Mouse (Mus musculus) midbrain, postnatal 0 days (tissue): ENCODE data around the gene Setd3. TPM values are rescaled to one million over a fixed set of nuclear protein-coding genes. Genes with fewer than 3 reads are reported as not detected.
"Not testable (repeated sequence)": the region's sequence is repeated elsewhere in the genome, so short reads cannot be mapped to it uniquely, and the experiment has no call there.

Source experiments
- ATAC-seq: fragments of 200-750 bp; cut with Nextera tagmentation; 2 replicates; pipeline ENCODE4 v1.8.0; 2017; ENCODE audit warnings: moderate number of reproducible peaks, mild to moderate bottlenecking, moderate TSS enrichment, moderate library complexity; ENCODE audit not compliant: low FRiP score
- DNase-seq: peaks from one replicate; pipeline ENCODE4 v3.0.0-alpha.2; 2015; ENCODE audit warnings: low spot score
- H3K27ac ChIP-seq: fragments of 300-500 bp; sonication (generic); 2 replicates; pipeline ENCODE4 v1.5.1; 2014; ENCODE audit warnings: low read depth, mild to moderate bottlenecking, low read length, mixed read lengths
- H3K27me3 ChIP-seq: fragments of 300-500 bp; sonication (generic); 2 replicates; pipeline ENCODE4 v1.6.1; 2014; ENCODE audit warnings: low read length, control low read depth, mixed read lengths; ENCODE audit not compliant: insufficient read depth
- H3K36me3 ChIP-seq: fragments of 300-500 bp; sonication (generic); 2 replicates; pipeline ENCODE4 v1.6.1; 2014; ENCODE audit warnings: low read length, control low read depth, mixed read lengths; ENCODE audit not compliant: insufficient read depth
- H3K4me1 ChIP-seq: fragments of 300-500 bp; sonication (generic); 2 replicates; pipeline ENCODE4 v1.6.1; 2014; ENCODE audit warnings: mild to moderate bottlenecking, control low read depth, antibody characterized with exemption, low read length, mixed read lengths; ENCODE audit not compliant: insufficient read depth
- H3K4me2 ChIP-seq: fragments of 300-500 bp; sonication (generic); 2 replicates; pipeline ENCODE4 v1.6.1; 2014; ENCODE audit warnings: low read depth, mild to moderate bottlenecking, low read length, mixed read lengths; ENCODE audit not compliant: poor library complexity, severe bottlenecking
- H3K4me3 ChIP-seq: fragments of 300-500 bp; sonication (generic); 2 replicates; pipeline ENCODE4 v1.5.1; 2014; ENCODE audit warnings: low read depth, mild to moderate bottlenecking, low read length, moderate library complexity
- H3K9ac ChIP-seq: fragments of 300-500 bp; sonication (generic); replicated peaks from 2 replicates; pipeline ENCODE4 v1.6.1; 2014; ENCODE audit warnings: mild to moderate bottlenecking, low read length, moderate library complexity, mixed read lengths; ENCODE audit not compliant: poor library complexity, severe bottlenecking
- H3K9me3 ChIP-seq: fragments of 300-500 bp; sonication (generic); 2 replicates; pipeline ENCODE4 v1.6.1; 2016; ENCODE audit warnings: low read length, control low read depth
- CTCF ChIP-seq: IDR thresholded peaks from 2 replicates; pipeline ENCODE4 v1.5.1; 2016; ENCODE audit warnings: antibody characterized with exemption, mild to moderate bottlenecking
- WGBS: fragments of 180-500 bp; shearing (Covaris S2); extraction: QIAGEN DNeasy Blood & Tissue Kit; methylation state at CpG from one replicate; pipeline ENCODE4 v1.1.7; 2014; 5-methylcytosine and 5-hydroxymethylcytosine counted together
- polyA plus RNA-seq: library from polyadenylated mRNA; unstranded; fragments of >200 nt; fragmentation: Nextera tagmentation; extraction: Ambion mirVana; gene quantifications from 2 replicates; pipeline ENCODE4 v1.2.1, GENCODE M21; 2015
- total RNA-seq: library from RNA; depleted of rRNA; stranded (reverse); fragments of >200 nt; gene quantifications from 2 replicates; pipeline ENCODE4 v1.2.3, GENCODE M21; 2014

The Setd3 gene
- total and polyA plus RNA-seq, 2 experiments from 2014 or later, result 74.6 to 91.2 TPM

DNA sequence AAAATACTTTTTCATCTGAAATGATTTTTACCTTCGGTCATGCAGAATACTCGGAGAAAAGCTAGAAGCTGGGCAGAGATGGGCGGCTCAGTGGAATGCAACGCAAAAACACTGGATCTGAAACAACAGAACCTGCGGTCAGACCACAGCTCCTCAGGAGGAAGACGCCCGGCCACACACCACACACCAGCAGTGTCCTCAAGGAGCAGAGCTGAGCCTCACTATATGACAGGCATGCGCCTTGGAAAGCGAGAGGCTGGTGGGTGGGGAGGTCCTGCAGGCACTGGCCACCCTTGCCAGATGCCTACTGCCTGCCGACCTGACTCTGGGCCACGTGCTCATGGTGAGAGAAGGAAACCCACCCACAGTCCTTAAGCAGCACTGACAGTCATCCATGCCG is 67.9 kb downstream of the Setd3 start:
- Histone ChIP-seq H3K4me1 (no peaks in the 10 kb centered on the region), H3K9me3 (no peaks in the 10 kb centered on the region), H3K27me3 (no peaks in the 10 kb centered on the region), H3K4me2 (no peak overlapping the region), H3K27ac (no peak overlapping the region), H3K36me3 (peaks cover 9% of the 10 kb centered on the region; the same call in 1 of the 2 replicates), H3K4me3 (no peak overlapping the region), H3K9ac (no peak overlapping the region)
- ATAC-seq (no peak), DNase-seq (no peak)
- TF ChIP-seq CTCF, result no peak
- 87% methylated on average over 12 of the region's 12 CpGs for WGBS

GRCm38 (mm10) chr12:108110674-108111073 is 68.4 kb downstream of the Setd3 start:
- no peak overlapping the region for H3K27ac ChIP-seq
- DNase-seq (no peak), ATAC-seq (no peak)
- no peaks in the 10 kb centered on the region for H3K9me3 ChIP-seq
- no peak for TF ChIP-seq CTCF
- no peak overlapping the region for H3K4me2 ChIP-seq
- no peaks in the 10 kb centered on the region for H3K4me1 ChIP-seq
- peaks cover 9% of the 10 kb centered on the region for H3K36me3 ChIP-seq
- no peaks in the 10 kb centered on the region for H3K27me3 ChIP-seq
- 60% methylated on average over 3 of the region's 3 CpGs for WGBS
- H3K9ac ChIP-seq, result no peak overlapping the region
- no peak overlapping the region for H3K4me3 ChIP-seq

DNA sequence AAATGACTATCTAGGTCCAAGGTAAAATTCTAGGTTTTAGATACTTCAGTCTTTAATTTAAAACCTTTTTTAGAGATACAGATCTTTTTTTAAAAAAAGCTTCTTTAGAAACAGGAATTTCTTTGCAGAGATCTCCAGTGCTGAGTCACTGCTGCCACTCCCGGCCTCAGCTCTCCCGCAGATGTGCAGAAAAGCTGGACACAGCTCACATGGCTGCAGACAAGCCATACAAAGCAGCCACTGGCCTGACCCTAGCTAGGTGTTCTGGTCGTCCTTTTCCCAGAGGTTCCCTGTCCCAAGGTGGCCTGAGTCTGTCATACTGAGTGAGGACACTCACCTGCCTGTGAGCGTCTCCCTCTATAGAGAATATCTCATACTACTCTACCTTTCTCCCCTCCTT is 69.4 kb downstream of the Setd3 start:
- WGBS, result 80% methylated on average over 4 of the region's 4 CpGs
- TF ChIP-seq CTCF, result no peak
- ATAC-seq, result no peak

DNA sequence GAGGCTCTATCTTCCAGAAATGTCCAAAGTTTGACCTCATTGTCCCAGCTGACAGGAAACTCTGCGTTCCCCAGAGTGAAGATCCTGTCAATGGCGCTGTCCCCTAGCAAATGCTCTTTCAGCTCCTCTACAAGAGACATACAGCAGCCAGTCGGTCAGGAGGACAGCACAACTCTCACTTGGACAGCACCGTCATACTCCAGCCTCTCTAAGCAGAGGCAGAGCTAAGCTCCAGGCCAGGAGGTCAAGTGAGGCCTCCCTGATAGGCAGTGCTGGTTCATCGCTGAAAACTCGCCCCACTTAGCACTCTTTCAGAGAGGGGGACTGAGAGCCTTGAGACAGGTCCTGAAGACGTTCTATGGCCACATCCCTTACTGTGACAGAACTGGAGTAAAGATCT is 70.5 kb downstream of the Setd3 start:
- H3K27me3 ChIP-seq, H3K36me3 ChIP-seq, H3K4me1 ChIP-seq, H3K9ac ChIP-seq, H3K9me3 ChIP-seq, H3K27ac ChIP-seq, DNase-seq, ATAC-seq, H3K4me2 ChIP-seq, H3K4me3 ChIP-seq: not testable (repeated sequence)
- WGBS, result 86% methylated on average over 7 of the region's 7 CpGs

More for the DNA sequence above, 69.4 kb downstream of the Setd3 start:
- DNase-seq, result no peak
- Histone ChIP-seq H3K4me2 (no peak overlapping the region), H3K36me3 (peaks cover 7% of the 10 kb centered on the region), H3K4me3 (no peak overlapping the region), H3K27me3 (no peaks in the 10 kb centered on the region), H3K27ac (no peak overlapping the region), H3K4me1 (no peaks in the 10 kb centered on the region), H3K9ac (no peak overlapping the region), H3K9me3 (no peaks in the 10 kb centered on the region)

DNA sequence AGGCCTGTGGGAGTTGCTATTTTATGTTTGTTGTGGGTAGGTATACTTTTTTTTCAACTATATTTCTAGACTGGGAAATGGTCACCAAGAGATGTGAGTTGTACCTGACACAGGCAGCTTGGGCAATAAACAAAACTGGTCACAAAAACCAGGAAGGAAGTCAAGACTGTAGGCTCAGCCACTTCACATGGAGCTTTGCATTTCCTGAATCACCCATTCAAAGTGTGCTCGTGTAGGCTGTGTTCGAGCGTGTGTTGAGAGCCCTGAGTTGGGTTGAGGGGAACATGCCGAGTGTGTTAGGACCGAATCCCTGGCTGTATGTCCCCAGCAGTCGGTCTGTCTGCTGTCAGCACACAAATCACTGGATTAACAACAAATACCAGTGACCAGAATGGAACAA is 75.8 kb downstream of the Setd3 start:
- Histone ChIP-seq H3K36me3 (peaks cover 7% of the 10 kb centered on the region), H3K4me3 (no peak overlapping the region), H3K4me2 (no peak overlapping the region), H3K4me1 (no peaks in the 10 kb centered on the region), H3K9me3 (no peaks in the 10 kb centered on the region), H3K27ac (no peak overlapping the region), H3K27me3 (no peaks in the 10 kb centered on the region), H3K9ac (no peak overlapping the region)
- DNase-seq (no peak), ATAC-seq (no peak)
- TF ChIP-seq CTCF, result no peak
- 76% methylated on average over 6 of the region's 6 CpGs for WGBS

DNA sequence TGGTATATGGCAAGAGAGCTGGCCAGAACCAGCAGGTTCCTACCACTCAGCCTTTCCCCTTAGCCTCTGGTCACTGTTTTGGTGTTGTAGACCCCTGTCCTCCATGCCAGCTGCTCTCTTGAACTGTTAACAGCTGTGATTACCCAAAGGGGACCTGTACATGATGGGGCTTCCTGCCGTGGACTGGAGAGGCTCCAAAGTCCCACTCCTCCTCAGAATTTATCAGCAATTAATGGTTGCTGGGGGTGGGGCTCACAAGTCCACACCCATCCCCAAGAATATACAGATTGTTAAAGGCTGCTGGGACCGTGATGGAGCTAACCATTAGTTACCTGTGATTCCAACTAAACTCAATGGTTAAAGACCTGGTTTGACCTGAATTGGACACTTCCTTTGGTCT is 77.0 kb downstream of the Setd3 start:
- DNase-seq, result no peak
- H3K4me3 ChIP-seq, result no peak overlapping the region
- H3K9ac ChIP-seq, result no peak overlapping the region
- WGBS, result 84% methylated on average over 2 of the region's 2 CpGs
- no peak overlapping the region for H3K27ac ChIP-seq
- no peak for TF ChIP-seq CTCF
- no peaks in the 10 kb centered on the region for H3K9me3 ChIP-seq
- H3K36me3 ChIP-seq, result peaks cover 7% of the 10 kb centered on the region
- no peaks in the 10 kb centered on the region for H3K27me3 ChIP-seq
- no peak for ATAC-seq
- H3K4me2 ChIP-seq, result no peak overlapping the region
- H3K4me1 ChIP-seq, result no peaks in the 10 kb centered on the region
